Mouse (Mus musculus): ENCODE measurements around the gene Tbck. TPM values are rescaled to one million over a fixed set of nuclear protein-coding genes. Genes with fewer than 3 reads are reported as not detected.
A peak's percentile ranks its signal among the peaks of the same experiment; 100 is the strongest.

Tbck gene
- polyA plus RNA-seq, 1 experiment from 2014 or later, result 21.6 TPM

DNA sequence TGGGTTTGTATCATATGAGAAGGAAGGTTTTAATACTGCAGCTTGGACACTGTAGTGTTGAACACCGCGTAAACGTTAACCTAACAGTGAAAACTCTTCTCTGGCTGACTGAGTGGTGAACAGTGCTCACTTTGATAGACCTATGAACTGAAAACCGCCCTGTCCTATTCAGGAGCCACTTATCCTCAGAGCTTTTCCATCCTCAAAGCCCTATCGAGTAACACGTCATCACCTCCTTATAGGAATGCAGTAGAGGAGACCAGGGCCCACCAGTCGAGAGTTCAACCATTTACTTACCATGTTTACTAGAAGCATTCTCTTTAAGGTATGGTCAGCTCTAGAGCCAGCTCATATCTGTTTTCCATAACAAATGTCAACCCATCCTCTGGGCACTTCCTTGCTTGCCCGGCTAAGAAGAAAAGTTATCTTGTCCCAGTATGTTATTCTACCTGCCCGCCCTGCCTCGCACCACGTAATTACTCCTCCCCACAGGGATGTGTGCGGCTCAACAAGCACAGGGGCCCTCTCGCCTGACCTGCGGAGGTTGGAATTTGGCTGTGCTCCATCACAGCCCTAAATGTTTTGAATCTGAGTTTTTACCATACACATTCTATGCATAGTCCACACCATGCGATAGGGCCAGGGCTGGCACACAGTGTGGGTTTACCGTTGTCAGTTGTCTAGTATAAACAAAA is 147.4 kb downstream of the Tbck start:
- no peak for ATAC-seq (ENCODE audit: low FRiP score, low TSS enrichment)
- Histone ChIP-seq H3K36me3 (ENCODE audit: control insufficient read depth, insufficient read depth, low read length) (peaks cover 4% of the 10 kb centered on the region; the same call in 1 of the 2 replicates), H3K9me3 (ENCODE audit: control insufficient read depth, low read length) (no peaks in the 10 kb centered on the region), H3K27me3 (ENCODE audit: control insufficient read depth, insufficient read depth, low read length) (no peaks in the 10 kb centered on the region), H3K27ac (ENCODE audit: low read depth, low read length) (no peak overlapping the region), H3K9ac (ENCODE audit: low read depth, low read length) (no peak overlapping the region), H3K4me2 (replicated peaks; ENCODE audit: low read depth, low read length) (no peak overlapping the region), H3K4me1 (ENCODE audit: control insufficient read depth, insufficient read depth, low read length) (no peaks in the 10 kb centered on the region), H3K4me3 (ENCODE audit: low read length) (no peak overlapping the region)
- WGBS, result 87% methylated on average over 16 of the region's 16 CpGs

GRCm38 (mm10) chr3:132835118-132835794 is 151.3 kb downstream of the Tbck start:
- no peaks in the 10 kb centered on the region for H3K9me3 ChIP-seq (ENCODE audit: control insufficient read depth, low read length)
- no peaks in the 10 kb centered on the region for H3K27me3 ChIP-seq (ENCODE audit: control insufficient read depth, insufficient read depth, low read length)
- H3K27ac ChIP-seq (ENCODE audit: low read depth, low read length), result no peak overlapping the region
- ATAC-seq (ENCODE audit: low FRiP score, low TSS enrichment), result no peak
- H3K9ac ChIP-seq (ENCODE audit: low read depth, low read length), result no peak overlapping the region
- no peaks in the 10 kb centered on the region for H3K4me1 ChIP-seq (ENCODE audit: control insufficient read depth, insufficient read depth, low read length)
- H3K4me2 ChIP-seq (replicated peaks; ENCODE audit: low read depth, low read length), result no peak overlapping the region
- peaks cover 14% of the 10 kb centered on the region; the same call in 1 of the 2 replicates for H3K36me3 ChIP-seq (ENCODE audit: control insufficient read depth, insufficient read depth, low read length)
- WGBS, result 83% methylated on average over 6 of the region's 6 CpGs
- H3K4me3 ChIP-seq (ENCODE audit: low read length), result no peak overlapping the region

- Histone ChIP-seq H3K9ac (ENCODE audit: low read depth, low read length) (no peak overlapping the region), H3K9me3 (ENCODE audit: control insufficient read depth, low read length) (no peaks in the 10 kb centered on the region), H3K36me3 (ENCODE audit: control insufficient read depth, insufficient read depth, low read length) (peaks cover 14% of the 10 kb centered on the region; the same call in 1 of the 2 replicates), H3K4me3 (ENCODE audit: low read length) (no peak overlapping the region), H3K4me2 (replicated peaks; ENCODE audit: low read depth, low read length) (no peak overlapping the region), H3K4me1 (ENCODE audit: control insufficient read depth, insufficient read depth, low read length) (no peaks in the 10 kb centered on the region), H3K27ac (ENCODE audit: low read depth, low read length) (no peak overlapping the region), H3K27me3 (ENCODE audit: control insufficient read depth, insufficient read depth, low read length) (no peaks in the 10 kb centered on the region)
- WGBS, result 82% methylated on average over 4 of the region's 4 CpGs
- ATAC-seq (ENCODE audit: low FRiP score, low TSS enrichment), result no peak
These were observed 153.2 kb downstream of the Tbck start for GRCm38 (mm10) chr3:132837134-132837533.

DNA sequence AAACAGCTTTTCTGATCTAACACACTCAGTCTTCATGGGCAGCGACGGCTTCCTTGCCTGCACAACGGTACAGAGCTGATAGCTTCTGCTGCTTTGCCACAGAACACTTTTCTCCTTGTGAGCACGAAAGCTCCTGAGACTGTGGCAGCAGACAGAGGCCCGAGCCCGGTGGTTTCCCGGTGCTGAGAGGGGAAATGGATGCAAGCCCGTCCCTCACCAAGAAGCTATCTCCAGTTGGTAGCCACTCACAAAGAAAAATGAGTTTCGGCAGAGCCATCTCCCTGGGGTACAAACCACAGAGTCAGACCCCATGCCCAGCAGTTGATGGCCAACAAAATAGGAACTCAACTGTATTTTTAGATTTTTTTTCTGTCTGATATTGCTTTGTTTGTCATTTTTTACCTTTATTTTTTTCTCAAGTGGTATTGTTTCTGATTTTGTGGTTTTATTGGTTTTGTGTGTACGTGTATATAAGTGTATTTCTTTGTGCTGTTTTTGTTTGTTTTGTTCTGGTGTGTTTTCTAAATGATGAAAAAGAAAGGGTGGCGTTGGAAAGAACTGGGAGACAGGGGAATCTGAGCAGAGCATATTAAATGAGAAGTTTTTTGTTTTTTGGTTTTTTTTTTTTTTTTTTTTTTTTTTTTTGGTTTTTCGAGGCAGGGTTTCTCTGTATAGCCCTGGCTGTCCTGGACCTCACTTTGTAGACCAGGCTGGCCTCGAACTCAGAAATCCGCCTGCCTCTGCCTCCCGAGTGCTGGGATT is 154.9 kb downstream of the Tbck start:
- 94% methylated on average over 14 of the region's 15 CpGs for WGBS
- no peak overlapping the region for H3K27ac ChIP-seq (ENCODE audit: low read depth, low read length)
- ATAC-seq (ENCODE audit: low FRiP score, low TSS enrichment), result no peak

DNA sequence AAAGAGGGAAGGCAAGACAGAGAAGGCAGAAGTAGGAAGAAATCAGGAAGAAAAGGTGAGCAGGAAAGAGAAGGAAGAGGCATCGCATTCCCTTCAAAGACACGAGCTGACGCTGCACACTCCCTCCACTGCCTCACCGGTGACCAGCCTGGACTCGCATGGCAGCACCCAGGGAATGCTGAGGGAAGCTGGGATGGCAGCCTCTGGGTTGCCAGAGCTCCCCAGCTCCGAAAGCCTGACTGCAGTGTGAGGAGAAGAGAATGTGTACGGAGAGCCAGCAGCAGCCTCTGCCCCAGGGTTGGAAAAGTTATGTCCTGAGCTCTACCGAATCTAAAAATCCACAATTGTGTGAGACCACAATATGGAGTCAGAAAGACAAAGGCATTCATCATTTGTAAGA is 155.6 kb downstream of the Tbck start:
- peak; percentile 92 for ATAC-seq (ENCODE audit: low FRiP score, low TSS enrichment)
- WGBS, result 63% methylated on average over 8 of the region's 8 CpGs
- Histone ChIP-seq H3K27ac (ENCODE audit: low read depth, low read length) (0 out of 2 replicates have a peak overlapping the region, but pooled peaks have one; percentile 11), H3K27me3 (ENCODE audit: control insufficient read depth, insufficient read depth, low read length) (no peaks in the 10 kb centered on the region), H3K9me3 (ENCODE audit: control insufficient read depth, low read length) (no peaks in the 10 kb centered on the region), H3K4me3 (ENCODE audit: low read length) (no peak overlapping the region), H3K36me3 (ENCODE audit: control insufficient read depth, insufficient read depth, low read length) (peaks cover 9% of the 10 kb centered on the region; the same call in 1 of the 2 replicates), H3K4me2 (replicated peaks; ENCODE audit: low read depth, low read length) (no peak overlapping the region), H3K9ac (ENCODE audit: low read depth, low read length) (no peak overlapping the region), H3K4me1 (ENCODE audit: control insufficient read depth, insufficient read depth, low read length) (no peaks in the 10 kb centered on the region)

More for the DNA sequence above, 154.9 kb downstream of the Tbck start:
- no peak overlapping the region for H3K9ac ChIP-seq (ENCODE audit: low read depth, low read length)
- no peak overlapping the region for H3K4me2 ChIP-seq (replicated peaks; ENCODE audit: low read depth, low read length)
- H3K4me1 ChIP-seq (ENCODE audit: control insufficient read depth, insufficient read depth, low read length), result no peaks in the 10 kb centered on the region
- no peaks in the 10 kb centered on the region for H3K9me3 ChIP-seq (ENCODE audit: control insufficient read depth, low read length)
- H3K27me3 ChIP-seq (ENCODE audit: control insufficient read depth, insufficient read depth, low read length), result no peaks in the 10 kb centered on the region
- no peak overlapping the region for H3K4me3 ChIP-seq (ENCODE audit: low read length)
- H3K36me3 ChIP-seq (ENCODE audit: control insufficient read depth, insufficient read depth, low read length), result peaks cover 14% of the 10 kb centered on the region; the same call in 1 of the 2 replicates

GRCm38 (mm10) chr3:132842676-132843075 is 158.7 kb downstream of the Tbck start:
- Histone ChIP-seq H3K27me3 (ENCODE audit: control insufficient read depth, insufficient read depth, low read length) (no peaks in the 10 kb centered on the region), H3K4me3 (ENCODE audit: low read length) (no peak overlapping the region), H3K9ac (ENCODE audit: low read depth, low read length) (no peak overlapping the region), H3K4me1 (ENCODE audit: control insufficient read depth, insufficient read depth, low read length) (no peaks in the 10 kb centered on the region), H3K36me3 (ENCODE audit: control insufficient read depth, insufficient read depth, low read length) (peaks cover 9% of the 10 kb centered on the region; the same call in 1 of the 2 replicates), H3K4me2 (replicated peaks; ENCODE audit: low read depth, low read length) (no peak overlapping the region), H3K9me3 (ENCODE audit: control insufficient read depth, low read length) (no peaks in the 10 kb centered on the region), H3K27ac (ENCODE audit: low read depth, low read length) (no peak overlapping the region)
- no peak for ATAC-seq (ENCODE audit: low FRiP score, low TSS enrichment)
- 96% methylated on average over 6 of the region's 6 CpGs for WGBS

DNA sequence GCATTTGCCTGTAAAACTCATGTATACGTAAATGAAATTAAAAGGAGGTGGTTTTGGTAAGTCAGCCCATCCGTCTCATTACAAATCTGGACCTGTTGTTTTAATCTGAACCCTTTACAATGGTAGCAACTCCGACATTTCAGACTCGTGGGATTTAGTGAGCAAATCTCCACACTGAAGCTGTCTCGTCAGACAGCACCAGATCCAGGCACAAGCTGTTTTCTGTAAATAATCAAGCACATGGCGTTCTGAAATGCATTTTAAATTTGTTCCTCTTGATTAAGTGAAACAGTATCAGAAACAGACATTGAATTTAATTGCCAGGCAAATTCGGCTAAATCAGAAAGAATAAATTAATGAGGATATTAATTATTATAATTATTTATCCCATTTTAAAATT is 165.7 kb downstream of the Tbck start:
- 82% methylated on average over 7 of the region's 7 CpGs for WGBS
- Histone ChIP-seq H3K4me2 (replicated peaks; ENCODE audit: low read depth, low read length) (no peak overlapping the region), H3K9me3 (ENCODE audit: control insufficient read depth, low read length) (no peaks in the 10 kb centered on the region), H3K36me3 (ENCODE audit: control insufficient read depth, insufficient read depth, low read length) (no peaks in the 10 kb centered on the region), H3K4me3 (ENCODE audit: low read length) (no peak overlapping the region), H3K27me3 (ENCODE audit: control insufficient read depth, insufficient read depth, low read length) (0 out of 2 replicates have a peak, but pooled peaks cover 2% of the 10 kb centered on the region), H3K4me1 (ENCODE audit: control insufficient read depth, insufficient read depth, low read length) (no peaks in the 10 kb centered on the region), H3K27ac (ENCODE audit: low read depth, low read length) (no peak overlapping the region), H3K9ac (ENCODE audit: low read depth, low read length) (no peak overlapping the region)
- no peak for ATAC-seq (ENCODE audit: low FRiP score, low TSS enrichment)

DNA sequence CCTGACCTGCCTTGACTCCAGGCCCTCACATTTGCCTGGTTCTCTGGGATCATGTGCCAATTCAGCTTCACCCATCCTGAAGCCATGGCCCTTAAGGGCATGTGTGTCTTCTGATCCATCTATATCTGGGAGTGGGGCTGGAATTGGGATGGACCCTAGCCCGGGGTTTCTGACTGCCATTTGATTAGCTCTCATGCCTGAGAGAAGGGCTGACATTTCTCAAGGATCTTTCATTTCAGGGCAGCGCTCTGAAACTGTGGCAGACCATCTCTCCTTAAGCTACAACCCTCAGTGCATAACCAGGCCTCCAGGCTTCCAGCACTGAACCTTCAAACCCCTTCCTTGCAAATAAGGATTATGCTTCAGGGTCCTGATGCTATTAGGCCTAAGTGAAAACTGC is 166.5 kb downstream of the Tbck start:
- H3K27ac ChIP-seq (ENCODE audit: low read depth, low read length), result no peak overlapping the region
- H3K36me3 ChIP-seq (ENCODE audit: control insufficient read depth, insufficient read depth, low read length), result no peaks in the 10 kb centered on the region
- H3K9ac ChIP-seq (ENCODE audit: low read depth, low read length), result no peak overlapping the region
- H3K4me3 ChIP-seq (ENCODE audit: low read length), result no peak overlapping the region
- WGBS, result 79% methylated on average over 2 of the region's 2 CpGs
- H3K4me1 ChIP-seq (ENCODE audit: control insufficient read depth, insufficient read depth, low read length), result no peaks in the 10 kb centered on the region
- no peak for ATAC-seq (ENCODE audit: low FRiP score, low TSS enrichment)
- H3K27me3 ChIP-seq (ENCODE audit: control insufficient read depth, insufficient read depth, low read length), result 0 out of 2 replicates have a peak, but pooled peaks cover 2% of the 10 kb centered on the region
- H3K9me3 ChIP-seq (ENCODE audit: control insufficient read depth, low read length), result no peaks in the 10 kb centered on the region
- no peak overlapping the region for H3K4me2 ChIP-seq (replicated peaks; ENCODE audit: low read depth, low read length)
